Mouse (Mus musculus) urinary bladder, postnatal 10 days (tissue): ENCODE results near the gene Hist1h2an.
"Not testable (repeated sequence)": the region's sequence is repeated elsewhere in the genome, so short reads cannot be mapped to it uniquely, and the experiment has no call there.

Experiments
- DNase-seq: peaks from one replicate; pipeline ENCODE4 v3.0.0; 2022; ENCODE audit warnings: low spot score

Hist1h2an gene

GRCm38 (mm10) chr13:21786899-21787629, at the start of gene Hist1h2an, which contains the start of gene Hist1h2bp:
Hist1h2an (minus strand) TSS chr13:21787218.
Hist1h2bp (plus strand) TSS chr13:21787461.
- peak; percentile 27 for DNase-seq

- DNase-seq, result not testable (repeated sequence)
Observed at GRCm38 (mm10) chr13:21833461-21833860, 46.4 kb upstream of the Hist1h2an start, which contains the start of the genes Hist1h2ap and Hist1h2br. Hist1h2ap (minus strand) TSS chr13:21833507. Hist1h2br (plus strand) TSS chr13:21833743.

GRCm38 (mm10) chr13:21831418-21832394, 44.7 kb upstream of the Hist1h2an start, which contains the start of gene Hist1h4n:
Hist1h4n (minus strand) TSS chr13:21832196.
- not testable (repeated sequence) for DNase-seq

- no peak for DNase-seq
Observed at GRCm38 (mm10) chr13:21830344-21830743, 43.3 kb upstream of the Hist1h2an start.

- no peak for DNase-seq
Observed at GRCm38 (mm10) chr13:21828511-21828910, 41.5 kb upstream of the Hist1h2an start.

GRCm38 (mm10) chr13:21820082-21820890, 33.3 kb upstream of the Hist1h2an start:
- DNase-seq, result not testable (repeated sequence)

GRCm38 (mm10) chr13:21812092-21812491, 25.1 kb upstream of the Hist1h2an start:
- DNase-seq, result not testable (repeated sequence)

- not testable (repeated sequence) for DNase-seq
Observed at GRCm38 (mm10) chr13:21811539-21811938, 24.5 kb upstream of the Hist1h2an start, which contains the start of gene Hist1h4m. Hist1h4m (plus strand) TSS chr13:21811746.

GRCm38 (mm10) chr13:21811074-21811473, 24.1 kb upstream of the Hist1h2an start:
- DNase-seq, result not testable (repeated sequence)

GRCm38 (mm10) chr13:21810073-21810472, 23.1 kb upstream of the Hist1h2an start, which contains the start of the genes Hist1h2bq and Hist1h2ao:
Hist1h2bq (minus strand) TSS chr13:21810197.
Hist1h2ao (plus strand) TSS chr13:21810465.
- not testable (repeated sequence) for DNase-seq

GRCm38 (mm10) chr13:21803058-21803457, 16.0 kb upstream of the Hist1h2an start:
- not testable (repeated sequence) for DNase-seq

- not testable (repeated sequence) for DNase-seq
Observed at GRCm38 (mm10) chr13:21797163-21797562, 10.1 kb upstream of the Hist1h2an start.

- DNase-seq, result no peak
Observed at GRCm38 (mm10) chr13:21795584-21795983, 8.6 kb upstream of the Hist1h2an start.

- DNase-seq, result no peak
Observed at GRCm38 (mm10) chr13:21790601-21791283, 3.7 kb upstream of the Hist1h2an start.

GRCm38 (mm10) chr13:21789925-21790324, 2.9 kb upstream of the Hist1h2an start:
- DNase-seq, result no peak

GRCm38 (mm10) chr13:21787760-21788593, 959 bp upstream of the Hist1h2an start:
- no peak for DNase-seq

- no peak for DNase-seq
Observed at GRCm38 (mm10) chr13:21786189-21786898, 674 bp downstream of the Hist1h2an start.

GRCm38 (mm10) chr13:21784311-21784710, 2.7 kb downstream of the Hist1h2an start:
- DNase-seq, result no peak

GRCm38 (mm10) chr13:21783734-21784161, 3.3 kb downstream of the Hist1h2an start:
- no peak for DNase-seq
